Mouse (Mus musculus): Measurements from ENCODE around the gene Calhm1.

Calhm1 gene

GRCm38 (mm10) chr19:47144154-47144553 is at the start of gene Calhm1:
Gene Calhm1 (minus strand): TSS chr19:47144254.
- DNase-seq = no peak

- no peak for DNase-seq
Measured at GRCm38 (mm10) chr19:47192158-47192557, 48.1 kb upstream of the Calhm1 start.

GRCm38 (mm10) chr19:47188515-47189128 is 44.6 kb upstream of the Calhm1 start:
- no peak for DNase-seq

- DNase-seq = no peak
Measured at GRCm38 (mm10) chr19:47186514-47187275, 42.6 kb upstream of the Calhm1 start.

- DNase-seq = no peak
Measured at GRCm38 (mm10) chr19:47184736-47185135, 40.7 kb upstream of the Calhm1 start.

GRCm38 (mm10) chr19:47184221-47184620 is 40.2 kb upstream of the Calhm1 start:
- no peak for DNase-seq

GRCm38 (mm10) chr19:47180011-47180410 is 36.0 kb upstream of the Calhm1 start:
- DNase-seq = no peak

- peak; percentile 35 for DNase-seq
Measured at GRCm38 (mm10) chr19:47179272-47179809, 35.3 kb upstream of the Calhm1 start.

- DNase-seq = peak; percentile 65
Measured at GRCm38 (mm10) chr19:47178431-47179271, 34.6 kb upstream of the Calhm1 start, which contains the start of gene Neurl1a. Gene Neurl1a (plus strand): TSS chr19:47178820.

- DNase-seq = no peak
Measured at GRCm38 (mm10) chr19:47178001-47178400, 33.9 kb upstream of the Calhm1 start.

- DNase-seq = no peak
Measured at GRCm38 (mm10) chr19:47176916-47177505, 33.0 kb upstream of the Calhm1 start.

GRCm38 (mm10) chr19:47175472-47175871 is 31.4 kb upstream of the Calhm1 start:
- DNase-seq = no peak

- no peak for DNase-seq
Measured at GRCm38 (mm10) chr19:47174515-47174914, 30.5 kb upstream of the Calhm1 start.

- DNase-seq = peak; percentile 94
Measured at GRCm38 (mm10) chr19:47168793-47169412, 24.8 kb upstream of the Calhm1 start.

- DNase-seq = no peak
Measured at GRCm38 (mm10) chr19:47168223-47168622, 24.2 kb upstream of the Calhm1 start.

GRCm38 (mm10) chr19:47167617-47168214 is 23.7 kb upstream of the Calhm1 start:
- no peak for DNase-seq

GRCm38 (mm10) chr19:47166758-47167157 is 22.7 kb upstream of the Calhm1 start:
- no peak for DNase-seq

GRCm38 (mm10) chr19:47163176-47163744 is 19.2 kb upstream of the Calhm1 start:
- DNase-seq = no peak

- DNase-seq = no peak
Measured at GRCm38 (mm10) chr19:47161669-47162068, 17.6 kb upstream of the Calhm1 start.

GRCm38 (mm10) chr19:47157664-47158063 is 13.6 kb upstream of the Calhm1 start, which contains the start of gene Calhm3:
Gene Calhm3 (minus strand): TSS chr19:47157764.
- DNase-seq = no peak

GRCm38 (mm10) chr19:47153767-47154166 is 9.7 kb upstream of the Calhm1 start:
- DNase-seq = no peak

- no peak for DNase-seq
Measured at GRCm38 (mm10) chr19:47152062-47152369, 8.0 kb upstream of the Calhm1 start.

Measured in right cerebral cortex, postnatal 14 days (tissue).